Comparison of ENCODE assay signal across 9 mouse cellular contexts in the genomic region with DNA sequence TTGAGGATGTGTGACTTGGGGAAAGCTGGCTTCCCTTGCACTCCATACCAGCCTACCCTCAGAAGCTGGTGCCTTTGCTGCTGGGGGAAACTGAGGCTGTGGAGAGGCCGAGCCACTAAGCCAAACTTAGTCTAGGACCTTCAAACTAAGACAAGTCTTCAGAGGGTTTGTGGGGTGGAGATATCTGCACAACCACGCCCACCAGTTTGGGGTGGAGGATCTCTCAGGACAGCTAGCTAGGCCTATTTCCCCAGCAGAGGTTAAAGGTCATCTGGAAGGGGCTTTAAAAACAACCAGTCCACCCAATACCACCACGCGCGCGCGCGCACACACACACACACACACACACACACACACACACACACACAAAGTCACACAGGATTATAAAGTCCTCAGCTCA. TPM values are rescaled to one million over a fixed set of nuclear protein-coding genes. Genes with fewer than 3 reads are reported as not detected.
DNase-seq lines count a peak whose midpoint lies in the region; ATAC-seq lines count a peak whose summit lies in the region.
"Had no signal": no experiment of that assay in that cellular context is flagged by ENCODE, and none has a peak within 500 bp of the region (broad histone marks: within the 10 kb centered on the region; RNA-seq: fewer than 3 reads in every experiment).

No protein-coding gene starts in this region.

- H3K9me3 ChIP-seq in forebrain, embryonic 10.5 days, result no peaks in the 10 kb centered on the region
- no peaks in the 10 kb centered on the region for H3K9me3 ChIP-seq in forebrain, embryonic 16.5 days (ENCODE audit: control insufficient read depth, low read length)
- no peaks in the 10 kb centered on the region for H3K9me3 ChIP-seq in liver, embryonic 11.5 days (ENCODE audit: control insufficient read depth, low read length)
- H3K9me3 ChIP-seq in embryonic facial prominence, embryonic 15.5 days (replicated peaks), result no peaks in the 10 kb centered on the region
- no peaks in the 10 kb centered on the region for H3K9me3 ChIP-seq in limb, embryonic 13.5 days

- DNase-seq in forebrain, embryonic 10.5 days (ENCODE audit: extremely low spot score, low spot score), result no peak
- DNase-seq in liver, embryonic 11.5 days (ENCODE audit: low spot score), result no peak
- DNase-seq in liver, result no peak
- DNase-seq in urinary bladder, adult 18-20 months (ENCODE audit: low spot score in 2 of 2), result no peak
- DNase-seq in layer of hippocampus, postnatal 14 days (ENCODE audit: low spot score in 2 of 2), result no peak

- peaks cover 51% of the 10 kb centered on the region for H3K4me1 ChIP-seq in forebrain, embryonic 10.5 days
- H3K4me1 ChIP-seq in forebrain, embryonic 16.5 days (replicated peaks; ENCODE audit: control insufficient read depth, insufficient read depth, low read length), result peaks cover 7% of the 10 kb centered on the region
- H3K4me1 ChIP-seq in liver, embryonic 11.5 days (replicated peaks; ENCODE audit: control insufficient read depth, insufficient read depth, low read length), result peaks cover 17% of the 10 kb centered on the region; the same call in 1 of the 2 replicates
- H3K4me1 ChIP-seq in embryonic facial prominence, embryonic 15.5 days, result peaks cover 62% of the 10 kb centered on the region
- H3K4me1 ChIP-seq in limb, embryonic 13.5 days, result peaks cover 73% of the 10 kb centered on the region

- H3K4me3 ChIP-seq in forebrain, embryonic 10.5 days, result peak overlapping the region; percentile 83
- H3K4me3 ChIP-seq in forebrain, embryonic 16.5 days (replicated peaks; ENCODE audit: low read length), result no peak overlapping the region
- H3K4me3 ChIP-seq in liver, embryonic 11.5 days (ENCODE audit: low read depth, low read length), result peak overlapping the region; percentile 59
- peak overlapping the region; percentile 56 for H3K4me3 ChIP-seq in embryonic facial prominence, embryonic 15.5 days (replicated peaks)
- H3K4me3 ChIP-seq in limb, embryonic 13.5 days, result peak overlapping the region; percentile 83

- no peak overlapping the region for H3K4me2 ChIP-seq in forebrain, embryonic 16.5 days (ENCODE audit: low read length)
- peak overlapping the region; percentile 69 for H3K4me2 ChIP-seq in liver, embryonic 11.5 days
- peak overlapping the region; percentile 72 for H3K4me2 ChIP-seq in embryonic facial prominence, embryonic 15.5 days (replicated peaks)
- H3K4me2 ChIP-seq in limb, embryonic 13.5 days (replicated peaks), result peak overlapping the region; percentile 79

- H3K27ac ChIP-seq in forebrain, embryonic 10.5 days, result peak overlapping the region; percentile 87; the same call in 1 of the 2 replicates
- H3K27ac ChIP-seq in forebrain, embryonic 16.5 days (ENCODE audit: low read length), result no peak overlapping the region
- no peak overlapping the region for H3K27ac ChIP-seq in liver, embryonic 11.5 days (ENCODE audit: low read depth, low read length)
- peak overlapping the region; percentile 77 for H3K27ac ChIP-seq in embryonic facial prominence, embryonic 15.5 days (replicated peaks)
- H3K27ac ChIP-seq in limb, embryonic 13.5 days, result peak overlapping the region; percentile 84

- H3K27me3 ChIP-seq in forebrain, embryonic 10.5 days (ENCODE audit: poor library complexity, severe bottlenecking), result peaks cover 50% of the 10 kb centered on the region
- H3K27me3 ChIP-seq in forebrain, embryonic 16.5 days (replicated peaks; ENCODE audit: control insufficient read depth, insufficient read depth, low read length), result peaks cover 14% of the 10 kb centered on the region
- H3K27me3 ChIP-seq in liver, embryonic 11.5 days (replicated peaks; ENCODE audit: control insufficient read depth, insufficient read depth, low read length), result peaks cover 51% of the 10 kb centered on the region
- 0 out of 2 replicates have a peak, but pooled peaks cover 2% of the 10 kb centered on the region for H3K27me3 ChIP-seq in embryonic facial prominence, embryonic 15.5 days
- no peaks in the 10 kb centered on the region for H3K27me3 ChIP-seq in limb, embryonic 13.5 days

- no peak for ATAC-seq in forebrain, embryonic 16.5 days
- ATAC-seq in liver, embryonic 11.5 days (replicated peaks; ENCODE audit: low FRiP score), result no peak
- ATAC-seq in embryonic facial prominence, embryonic 15.5 days (ENCODE audit: insufficient number of reproducible peaks, low FRiP score, low TSS enrichment, low read depth), result no peak
- no peak for ATAC-seq in limb, embryonic 13.5 days (ENCODE audit: low FRiP score, low read depth)

- 73% methylated on average over 8 of the region's 8 CpGs for WGBS in forebrain, embryonic 10.5 days
- WGBS in forebrain, embryonic 16.5 days, result 87% methylated on average over 8 of the region's 8 CpGs
- 60% methylated on average over 8 of the region's 8 CpGs for WGBS in liver, embryonic 11.5 days
- WGBS in embryonic facial prominence, embryonic 15.5 days, result 34% methylated on average over 8 of the region's 8 CpGs
- 33% methylated on average over 8 of the region's 8 CpGs for WGBS in limb, embryonic 13.5 days

- no peak overlapping the region for H3K9ac ChIP-seq in forebrain, embryonic 16.5 days (replicated peaks; ENCODE audit: low read depth, low read length)
- H3K9ac ChIP-seq in liver, embryonic 11.5 days (ENCODE audit: low read depth, low read length), result no peak overlapping the region
- H3K9ac ChIP-seq in embryonic facial prominence, embryonic 15.5 days, result peak overlapping the region; percentile 54
- H3K9ac ChIP-seq in limb, embryonic 13.5 days, result peak overlapping the region; percentile 97

- no peaks in the 10 kb centered on the region for H3K36me3 ChIP-seq in forebrain, embryonic 10.5 days (replicated peaks)
- no peaks in the 10 kb centered on the region for H3K36me3 ChIP-seq in forebrain, embryonic 16.5 days (ENCODE audit: control insufficient read depth, insufficient read depth)
- no peaks in the 10 kb centered on the region for H3K36me3 ChIP-seq in liver, embryonic 11.5 days (ENCODE audit: control insufficient read depth, insufficient read depth, low read length)
- H3K36me3 ChIP-seq in embryonic facial prominence, embryonic 15.5 days, result no peaks in the 10 kb centered on the region
- no peaks in the 10 kb centered on the region for H3K36me3 ChIP-seq in limb, embryonic 13.5 days

RNA-seq across cellular contexts. Expression of a gene that starts 11.5 kb away (rescaled TPM):
- polyA plus RNA-seq in forebrain, embryonic 10.5 days (2016; fragmentation: Nextera tagmentation; extraction: Ambion mirVana), result 27.7 and 31.9 TPM in 2 replicates
- 1.9 and 4.0 TPM in 2 replicates for polyA plus RNA-seq in forebrain, embryonic 16.5 days (2015; fragmentation: Nextera tagmentation; extraction: Ambion mirVana)
- polyA plus RNA-seq in liver, embryonic 11.5 days (2014; fragmentation: Nextera tagmentation; extraction: Ambion mirVana), result 8.2 and 9.4 TPM in 2 replicates
- polyA plus RNA-seq in embryonic facial prominence, embryonic 15.5 days (2015; fragmentation: Nextera tagmentation; extraction: Ambion mirVana), result 77.3 and 88.8 TPM in 2 replicates
- 93.6 and 102 TPM in 2 replicates for polyA plus RNA-seq in limb, embryonic 13.5 days (2015; fragmentation: Nextera tagmentation; extraction: Ambion mirVana)
- total RNA-seq in layer of hippocampus, postnatal 14 days (2021), result 1 to 10 TPM; 2.9 to 5.0 TPM
- total RNA-seq: megakaryocyte progenitor cell, adult 5-6 weeks had no signal

RNA-seq across cellular contexts. Expression of a gene that starts 16.1 kb away (rescaled TPM):
- polyA plus RNA-seq in forebrain, embryonic 10.5 days (2016; fragmentation: Nextera tagmentation; extraction: Ambion mirVana), result 47.5 and 51.2 TPM in 2 replicates
- polyA plus RNA-seq in forebrain, embryonic 16.5 days (2015; fragmentation: Nextera tagmentation; extraction: Ambion mirVana), result 41.2 and 47.2 TPM in 2 replicates
- 44.2 and 45.6 TPM in 2 replicates for polyA plus RNA-seq in liver, embryonic 11.5 days (2014; fragmentation: Nextera tagmentation; extraction: Ambion mirVana)
- 37.8 and 37.9 TPM in 2 replicates for polyA plus RNA-seq in embryonic facial prominence, embryonic 15.5 days (2015; fragmentation: Nextera tagmentation; extraction: Ambion mirVana)
- 38.7 and 39.2 TPM in 2 replicates for polyA plus RNA-seq in limb, embryonic 13.5 days (2015; fragmentation: Nextera tagmentation; extraction: Ambion mirVana)
- 10 to 100 TPM; 33.7 to 34.9 TPM for total RNA-seq in layer of hippocampus, postnatal 14 days (2021)

RNA-seq across cellular contexts. Expression of a gene that starts 38.6 kb away (rescaled TPM):
- 124 and 131 TPM in 2 replicates for polyA plus RNA-seq in forebrain, embryonic 10.5 days (2016; fragmentation: Nextera tagmentation; extraction: Ambion mirVana)
- 120 and 121 TPM in 2 replicates for polyA plus RNA-seq in forebrain, embryonic 16.5 days (2015; fragmentation: Nextera tagmentation; extraction: Ambion mirVana)
- polyA plus RNA-seq in liver, embryonic 11.5 days (2014; fragmentation: Nextera tagmentation; extraction: Ambion mirVana), result 75.9 and 85.2 TPM in 2 replicates
- 85.9 and 87.0 TPM in 2 replicates for polyA plus RNA-seq in embryonic facial prominence, embryonic 15.5 days (2015; fragmentation: Nextera tagmentation; extraction: Ambion mirVana)
- 98.1 and 104 TPM in 2 replicates for polyA plus RNA-seq in limb, embryonic 13.5 days (2015; fragmentation: Nextera tagmentation; extraction: Ambion mirVana)
- total RNA-seq in layer of hippocampus, postnatal 14 days (2021), result 10 to 100 TPM; 38.9 to 41.9 TPM

RNA-seq across cellular contexts. Expression of a gene that starts 42.8 kb away (rescaled TPM):
- 3.3 and 4.8 TPM in 2 replicates for polyA plus RNA-seq in forebrain, embryonic 10.5 days (2016; fragmentation: Nextera tagmentation; extraction: Ambion mirVana)
- 2.1 and 2.9 TPM in 2 replicates for polyA plus RNA-seq in forebrain, embryonic 16.5 days (2015; fragmentation: Nextera tagmentation; extraction: Ambion mirVana)
- polyA plus RNA-seq in liver, embryonic 11.5 days (2014; fragmentation: Nextera tagmentation; extraction: Ambion mirVana), result 0.40 and 0.75 TPM in 2 replicates
- 2.7 and 3.7 TPM in 2 replicates for polyA plus RNA-seq in embryonic facial prominence, embryonic 15.5 days (2015; fragmentation: Nextera tagmentation; extraction: Ambion mirVana)
- polyA plus RNA-seq in limb, embryonic 13.5 days (2015; fragmentation: Nextera tagmentation; extraction: Ambion mirVana), result 3.2 and 3.4 TPM in 2 replicates
- 1 to 10 TPM; 2.9 to 3.8 TPM for total RNA-seq in layer of hippocampus, postnatal 14 days (2021)
- total RNA-seq: megakaryocyte progenitor cell, adult 5-6 weeks had no signal

Comparison
In these comparisons a context has a peak if more than half of its experiments do, and no peak if none do; other contexts are left out.
1. H3K27ac ChIP-seq: peak in forebrain, embryonic 10.5 days (single experiment), embryonic facial prominence, embryonic 15.5 days (single experiment) and limb, embryonic 13.5 days (single experiment); none in forebrain, embryonic 16.5 days (single experiment) and liver, embryonic 11.5 days (single experiment).
2. H3K9ac ChIP-seq: peak in embryonic facial prominence, embryonic 15.5 days (single experiment) and limb, embryonic 13.5 days (single experiment); none in forebrain, embryonic 16.5 days (single experiment) and liver, embryonic 11.5 days (single experiment).